Mouse (Mus musculus): Measurements from ENCODE around the gene Mdga2. TPM values are rescaled to one million over a fixed set of nuclear protein-coding genes. Genes with fewer than 3 reads are reported as not detected.

Mdga2 gene
- polyA plus RNA-seq, 1 experiment, result 12.9 TPM

DNA sequence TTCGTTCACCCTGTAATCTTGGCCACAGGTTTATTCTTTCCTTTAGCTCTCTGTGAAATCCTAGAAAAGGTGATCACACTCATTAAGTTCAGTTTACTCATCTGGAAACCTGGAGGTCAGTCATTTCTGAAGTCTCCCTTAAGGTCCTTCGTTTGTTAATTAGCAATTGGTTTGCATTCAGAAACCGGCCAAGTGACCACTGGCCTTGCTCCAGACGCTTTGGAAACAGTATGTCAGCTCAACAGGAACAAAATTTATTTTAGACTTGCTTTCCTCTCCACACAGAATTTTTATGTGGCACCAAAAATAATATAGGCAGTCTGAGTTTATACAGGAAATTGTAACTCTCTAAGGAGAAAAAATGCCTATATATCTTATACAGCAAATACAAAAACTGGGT, 323.0 kb downstream of the Mdga2 start:
- H3K27me3 ChIP-seq (ENCODE audit: control insufficient read depth, insufficient read depth, low read length), result no peaks in the 10 kb centered on the region; the same call in 1 of the 2 replicates
- no peak overlapping the region for H3K4me3 ChIP-seq (replicated peaks; ENCODE audit: insufficient read depth, low read depth, low read length)
- WGBS, result 7% methylated on average over 4 of the region's 4 CpGs
- no peak overlapping the region for H3K27ac ChIP-seq (ENCODE audit: insufficient read depth, low read length)
- TF ChIP-seq CTCF (IDR thresholded peaks at IDR 0.05; ENCODE audit: borderline replicate concordance, insufficient read depth, low read depth, low read length), result no peak
- DNase-seq, result peak; percentile 8 to 23
- no peaks in the 10 kb centered on the region for H3K4me1 ChIP-seq (ENCODE audit: control insufficient read depth, insufficient read depth, low read length)

DNA sequence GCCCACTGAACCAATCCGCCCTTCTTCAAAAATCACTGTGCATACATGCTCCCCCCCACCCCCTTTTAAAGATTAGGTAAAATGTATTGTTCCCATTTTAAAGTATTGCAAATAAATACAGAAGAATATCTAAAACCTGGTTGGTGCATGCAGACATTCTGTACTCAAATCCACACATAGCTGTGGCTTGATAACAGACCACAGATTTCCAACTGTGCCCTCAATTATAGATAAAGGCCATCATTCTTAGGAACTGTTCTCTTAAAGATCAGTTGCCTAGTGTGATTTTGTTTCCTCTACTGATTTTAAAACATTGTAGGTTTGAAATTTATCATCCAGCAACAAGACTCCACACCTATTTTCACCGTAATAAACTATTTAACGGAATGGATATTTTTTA, 325.6 kb downstream of the Mdga2 start:
- DNase-seq, result no peak
- no peak overlapping the region for H3K4me3 ChIP-seq (replicated peaks; ENCODE audit: insufficient read depth, low read depth, low read length)
- no peak for TF ChIP-seq POLR2A (IDR thresholded peaks at IDR 0.05; ENCODE audit: borderline replicate concordance, insufficient read depth, low read length)
- TF ChIP-seq CTCF (IDR thresholded peaks at IDR 0.05; ENCODE audit: borderline replicate concordance, insufficient read depth, low read depth, low read length), result no peak
- no peaks in the 10 kb centered on the region for H3K4me1 ChIP-seq (ENCODE audit: control insufficient read depth, insufficient read depth, low read length)
- no peaks in the 10 kb centered on the region; the same call in 1 of the 2 replicates for H3K27me3 ChIP-seq (ENCODE audit: control insufficient read depth, insufficient read depth, low read length)
- WGBS, result 99% methylated on average over 3 of the region's 3 CpGs
- no peak overlapping the region for H3K27ac ChIP-seq (ENCODE audit: insufficient read depth, low read length)

DNA sequence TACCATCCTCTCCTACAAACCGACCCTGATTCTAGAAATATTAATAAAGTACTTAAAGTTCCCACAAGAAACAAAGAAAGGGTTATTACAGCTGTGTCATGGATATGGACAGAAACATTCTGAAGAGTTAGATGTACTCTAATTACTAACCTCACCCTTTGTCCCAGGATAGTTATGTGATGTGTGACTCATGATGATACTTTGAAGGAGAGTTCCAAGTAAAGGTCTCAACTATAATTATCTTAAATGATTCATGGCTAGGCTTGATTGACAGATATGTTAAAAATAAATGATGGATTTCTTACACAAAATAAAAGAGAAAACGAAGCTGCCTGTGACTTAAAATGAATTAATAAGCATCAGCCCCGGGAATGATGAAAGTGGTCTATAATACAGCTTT, 332.1 kb downstream of the Mdga2 start:
- 73% methylated on average over 3 of the region's 3 CpGs for WGBS
- TF ChIP-seq CTCF (IDR thresholded peaks at IDR 0.05; ENCODE audit: borderline replicate concordance, insufficient read depth, low read depth, low read length) (no peak), POLR2A (IDR thresholded peaks at IDR 0.05; ENCODE audit: borderline replicate concordance, insufficient read depth, low read length) (no peak)
- Histone ChIP-seq H3K27ac (ENCODE audit: insufficient read depth, low read length) (no peak overlapping the region), H3K27me3 (ENCODE audit: control insufficient read depth, insufficient read depth, low read length) (no peaks in the 10 kb centered on the region; the same call in 1 of the 2 replicates), H3K4me1 (ENCODE audit: control insufficient read depth, insufficient read depth, low read length) (no peaks in the 10 kb centered on the region), H3K4me3 (replicated peaks; ENCODE audit: insufficient read depth, low read depth, low read length) (no peak overlapping the region)
- no peak for DNase-seq

DNA sequence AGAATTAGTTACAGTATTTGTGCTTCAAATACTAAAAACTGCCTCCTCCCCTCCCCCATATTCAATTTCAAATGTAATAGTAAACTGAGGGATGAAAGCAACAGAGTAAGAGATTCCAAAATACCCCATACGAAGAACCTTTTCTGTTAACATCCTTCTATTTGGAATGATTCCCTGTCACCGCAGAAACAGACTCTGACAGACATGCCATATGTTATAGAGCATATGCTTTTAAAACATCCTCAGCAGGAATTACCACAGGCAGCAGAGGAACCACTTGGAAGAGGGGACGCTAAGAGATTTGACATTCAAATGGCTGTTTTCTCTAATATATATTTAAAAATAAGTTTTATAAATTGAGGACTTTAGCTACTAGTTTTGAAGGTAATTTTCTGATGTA, 333.1 kb downstream of the Mdga2 start:
- no peak overlapping the region for H3K27ac ChIP-seq (ENCODE audit: insufficient read depth, low read length)
- no peaks in the 10 kb centered on the region; the same call in 1 of the 2 replicates for H3K27me3 ChIP-seq (ENCODE audit: control insufficient read depth, insufficient read depth, low read length)
- H3K4me3 ChIP-seq (replicated peaks; ENCODE audit: insufficient read depth, low read depth, low read length), result no peak overlapping the region
- whole genome bisulfite sequencing, result 11% methylated on average over 3 of the region's 3 CpGs
- no peaks in the 10 kb centered on the region for H3K4me1 ChIP-seq (ENCODE audit: control insufficient read depth, insufficient read depth, low read length)
- peak in 1 of 2 experiments; percentile 24 for DNase-seq
- TF ChIP-seq POLR2A (IDR thresholded peaks at IDR 0.05; ENCODE audit: borderline replicate concordance, insufficient read depth, low read length) (no peak), CTCF (IDR thresholded peaks at IDR 0.05; ENCODE audit: borderline replicate concordance, insufficient read depth, low read depth, low read length) (no peak)

DNA sequence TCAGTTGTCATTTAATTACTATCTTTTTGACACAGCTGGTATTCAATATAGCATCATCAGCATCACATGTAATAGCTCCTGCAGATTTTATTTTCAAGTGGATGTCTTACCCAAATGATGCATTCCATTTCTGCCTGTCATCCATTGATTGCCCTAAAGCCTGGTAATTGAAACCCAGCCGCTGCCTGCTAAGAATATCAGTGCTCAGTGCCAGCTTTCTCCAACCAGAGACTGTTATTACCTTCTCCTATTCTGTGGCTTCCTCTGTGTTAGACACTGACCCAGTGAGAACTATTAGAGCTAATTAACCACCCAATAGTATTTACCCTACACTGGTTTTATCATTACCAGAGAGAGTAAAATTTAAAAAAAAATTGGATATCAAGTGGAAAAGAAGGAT, 333.7 kb downstream of the Mdga2 start:
- no peak for DNase-seq
- H3K4me1 ChIP-seq (ENCODE audit: control insufficient read depth, insufficient read depth, low read length), result no peaks in the 10 kb centered on the region
- no peak overlapping the region for H3K4me3 ChIP-seq (replicated peaks; ENCODE audit: insufficient read depth, low read depth, low read length)
- H3K27ac ChIP-seq (ENCODE audit: insufficient read depth, low read length), result no peak overlapping the region
- WGBS, result 7% methylated on average over 1 of the region's 1 CpGs
- no peaks in the 10 kb centered on the region; the same call in 1 of the 2 replicates for H3K27me3 ChIP-seq (ENCODE audit: control insufficient read depth, insufficient read depth, low read length)
- TF ChIP-seq POLR2A (IDR thresholded peaks at IDR 0.05; ENCODE audit: borderline replicate concordance, insufficient read depth, low read length) (no peak), CTCF (IDR thresholded peaks at IDR 0.05; ENCODE audit: borderline replicate concordance, insufficient read depth, low read depth, low read length) (no peak)

DNA sequence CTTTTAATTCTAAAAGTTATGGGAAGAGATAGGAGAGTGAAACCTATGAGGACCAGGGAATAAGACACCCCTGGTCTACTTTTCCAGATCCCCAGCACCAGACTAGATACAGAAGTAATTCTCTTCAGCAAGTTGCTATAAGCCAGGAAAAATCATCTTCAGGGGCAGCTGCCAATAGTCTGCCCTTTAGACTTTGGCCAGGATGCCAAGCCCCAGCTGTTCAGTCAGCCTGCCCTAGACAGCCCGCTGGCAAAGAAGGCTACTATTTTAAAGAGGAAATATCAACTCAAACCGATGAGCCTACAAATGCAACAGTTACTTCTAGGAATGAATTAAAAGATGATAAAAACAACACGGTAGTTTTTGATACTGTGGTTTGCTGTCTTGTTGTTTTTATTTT, 356.1 kb downstream of the Mdga2 start:
- Histone ChIP-seq H3K27me3 (ENCODE audit: control insufficient read depth, insufficient read depth, low read length) (no peaks in the 10 kb centered on the region), H3K4me1 (ENCODE audit: control insufficient read depth, insufficient read depth, low read length) (no peaks in the 10 kb centered on the region), H3K27ac (ENCODE audit: insufficient read depth, low read length) (no peak overlapping the region), H3K4me3 (replicated peaks; ENCODE audit: insufficient read depth, low read depth, low read length) (no peak overlapping the region)
- peak in 1 of 2 experiments; percentile 9 for DNase-seq
- WGBS, result 15% methylated on average over 3 of the region's 3 CpGs
- TF ChIP-seq POLR2A (IDR thresholded peaks at IDR 0.05; ENCODE audit: borderline replicate concordance, insufficient read depth, low read length) (no peak), CTCF (IDR thresholded peaks at IDR 0.05; ENCODE audit: borderline replicate concordance, insufficient read depth, low read depth, low read length) (no peak)

DNA sequence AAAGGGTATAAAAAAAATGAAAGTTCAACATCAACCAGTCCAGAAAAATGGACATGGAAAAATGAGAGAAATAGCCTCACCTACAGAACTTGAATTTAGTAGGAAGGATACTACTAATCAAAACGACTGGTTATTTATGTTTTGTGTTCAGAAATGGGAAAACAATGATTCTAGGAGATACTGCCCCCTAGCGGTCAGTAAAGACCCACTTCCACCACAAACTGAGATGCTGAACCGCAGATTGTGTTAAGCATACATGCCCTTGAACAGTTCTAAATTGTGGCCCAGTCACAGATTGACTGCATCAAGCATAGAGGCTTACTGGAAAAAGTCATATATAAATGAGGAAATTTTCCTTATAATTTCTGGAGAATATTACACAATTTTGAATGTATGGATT, 369.2 kb downstream of the Mdga2 start:
- no peaks in the 10 kb centered on the region for H3K27me3 ChIP-seq (ENCODE audit: control insufficient read depth, insufficient read depth, low read length)
- H3K27ac ChIP-seq (ENCODE audit: insufficient read depth, low read length), result no peak overlapping the region
- H3K4me1 ChIP-seq (ENCODE audit: control insufficient read depth, insufficient read depth, low read length), result no peaks in the 10 kb centered on the region
- DNase-seq, result no peak
- H3K4me3 ChIP-seq (replicated peaks; ENCODE audit: insufficient read depth, low read depth, low read length), result no peak overlapping the region
- 29% methylated on average over 3 of the region's 3 CpGs for WGBS
- TF ChIP-seq CTCF (IDR thresholded peaks at IDR 0.05; ENCODE audit: borderline replicate concordance, insufficient read depth, low read depth, low read length) (peak; percentile 23; the same call in 1 of the 2 replicates), POLR2A (IDR thresholded peaks at IDR 0.05; ENCODE audit: borderline replicate concordance, insufficient read depth, low read length) (no peak)

DNA sequence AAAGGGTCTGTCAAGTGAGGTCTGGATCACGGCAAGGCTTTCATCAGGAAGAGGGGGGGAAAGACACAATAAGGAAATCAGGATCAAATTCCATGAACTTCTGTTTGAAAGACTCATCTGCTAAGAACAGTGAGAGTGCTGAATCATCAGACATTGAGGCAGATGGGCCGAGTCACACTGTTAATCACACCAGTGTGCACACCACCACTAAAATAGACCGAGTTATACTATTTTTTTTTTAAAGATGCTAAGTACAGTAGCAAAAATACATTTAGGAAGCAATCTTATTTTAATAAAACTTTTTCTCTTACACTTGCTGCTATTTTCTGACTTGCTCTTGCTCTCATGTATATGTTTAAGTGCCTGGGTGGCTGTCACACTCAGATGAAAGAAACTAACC, 382.0 kb downstream of the Mdga2 start:
- no peak for DNase-seq
- H3K27ac ChIP-seq (ENCODE audit: insufficient read depth, low read length), result no peak overlapping the region
- H3K4me3 ChIP-seq (replicated peaks; ENCODE audit: insufficient read depth, low read depth, low read length), result no peak overlapping the region
- no peaks in the 10 kb centered on the region for H3K4me1 ChIP-seq (ENCODE audit: control insufficient read depth, insufficient read depth, low read length)
- no peaks in the 10 kb centered on the region for H3K27me3 ChIP-seq (ENCODE audit: control insufficient read depth, insufficient read depth, low read length)
- TF ChIP-seq POLR2A (IDR thresholded peaks at IDR 0.05; ENCODE audit: borderline replicate concordance, insufficient read depth, low read length) (no peak), CTCF (IDR thresholded peaks at IDR 0.05; ENCODE audit: borderline replicate concordance, insufficient read depth, low read depth, low read length) (no peak)
- 64% methylated on average over 3 of the region's 3 CpGs for WGBS

All from cerebellum, adult 2 months (tissue).